In genomic region chr14:55584303-55584701, GRCm38 (mm10) we compare ENCODE assay signal across 9 mouse cellular contexts. TPM values are rescaled to one million over a fixed set of nuclear protein-coding genes. Genes with fewer than 3 reads are reported as not detected.
A peak's percentile ranks its signal among the peaks of the same experiment; 100 is the strongest.
DNase-seq lines count a peak whose midpoint lies in the region; ATAC-seq and TF ChIP-seq lines count a peak whose summit lies in the region.
"Had no signal": no experiment of that assay in that cellular context is flagged by ENCODE, and none has a peak within 500 bp of the region (broad histone marks: within the 10 kb centered on the region; RNA-seq: fewer than 3 reads in every experiment).

No protein-coding gene starts in this region.

- no peak for TF ChIP-seq POLR2A in myocyte (IDR thresholded peaks at IDR 0.05; ENCODE audit: insufficient read length, low read depth)

- no peaks in the 10 kb centered on the region for H3K79me2 ChIP-seq in myocyte (ENCODE audit: control insufficient read depth, insufficient read depth)

- DNase-seq in left cerebral cortex, adult 2 months (ENCODE audit: extremely low spot score in 1 of 2, low spot score in 2 of 2): no peak
- no peak for DNase-seq in left cerebral cortex, postnatal 14 days (ENCODE audit: low spot score in 2 of 2)
- DNase-seq in ovary, postnatal 10 days (ENCODE audit: low spot score): no peak
- DNase-seq in adrenal gland, adult 8-10 months: no peak
- no peak for DNase-seq in adrenal gland, postnatal 14 days

- intact Hi-C loops in left cerebral cortex, adult 2 months (cut with DNase I): no loop called here
- intact Hi-C loops in left cerebral cortex, postnatal 14 days (cut with DNase I): no loop called here

- H3K4me3 ChIP-seq in left cerebral cortex, adult 2 months: peak overlapping the region; percentile 90
- H3K4me3 ChIP-seq in embryonic facial prominence, embryonic 13.5 days: peak overlapping the region; percentile 52
- peak overlapping the region; percentile 56 for H3K4me3 ChIP-seq in intestine, embryonic 15.5 days (replicated peaks)
- H3K4me3 ChIP-seq in myocyte: peak overlapping the region; percentile 33

- H3K36me3 ChIP-seq in embryonic facial prominence, embryonic 13.5 days: peaks cover 49% of the 10 kb centered on the region
- peaks cover 13% of the 10 kb centered on the region for H3K36me3 ChIP-seq in intestine, embryonic 15.5 days
- no peaks in the 10 kb centered on the region for H3K36me3 ChIP-seq in myocyte (ENCODE audit: control insufficient read depth, insufficient read depth)

- H3K9me3 ChIP-seq in embryonic facial prominence, embryonic 13.5 days: no peaks in the 10 kb centered on the region
- H3K9me3 ChIP-seq in intestine, embryonic 15.5 days: no peaks in the 10 kb centered on the region

- ATAC-seq in embryonic facial prominence, embryonic 13.5 days (ENCODE audit: insufficient number of reproducible peaks, insufficient read depth, low FRiP score, low TSS enrichment, low read depth): no peak
- no peak for ATAC-seq in intestine, embryonic 15.5 days

- TF ChIP-seq CTCF in left cerebral cortex, adult 2 months (IDR thresholded peaks at IDR 0.05): no peak

- peak overlapping the region; percentile 93 for H3K27ac ChIP-seq in left cerebral cortex, adult 2 months
- no peak overlapping the region for H3K27ac ChIP-seq in embryonic facial prominence, embryonic 13.5 days
- no peak overlapping the region for H3K27ac ChIP-seq in intestine, embryonic 15.5 days

- peaks cover 9% of the 10 kb centered on the region; the same call in 1 of the 2 replicates for H3K27me3 ChIP-seq in embryonic facial prominence, embryonic 13.5 days
- no peaks in the 10 kb centered on the region for H3K27me3 ChIP-seq in intestine, embryonic 15.5 days (replicated peaks)
- no peaks in the 10 kb centered on the region for H3K27me3 ChIP-seq in myocyte (ENCODE audit: control insufficient read depth, insufficient read depth, insufficient read length)

- H3K4me1 ChIP-seq in embryonic facial prominence, embryonic 13.5 days: peaks cover 16% of the 10 kb centered on the region
- H3K4me1 ChIP-seq in intestine, embryonic 15.5 days (replicated peaks): peaks cover 9% of the 10 kb centered on the region; the same call in 1 of the 2 replicates

- H3ac ChIP-seq in myocyte (ENCODE audit: control insufficient read depth, insufficient read length): peak overlapping the region; percentile 67

- 36% methylated on average over 5 of the region's 5 CpGs for WGBS in embryonic facial prominence, embryonic 13.5 days
- 35% methylated on average over 5 of the region's 5 CpGs for WGBS in intestine, embryonic 15.5 days

- H3K9ac ChIP-seq in embryonic facial prominence, embryonic 13.5 days: peak overlapping the region; percentile 74
- H3K9ac ChIP-seq in intestine, embryonic 15.5 days: peak overlapping the region; percentile 53; the same call in 1 of the 2 replicates

- H3K4me2 ChIP-seq in embryonic facial prominence, embryonic 13.5 days: peak overlapping the region; percentile 87
- peak overlapping the region; percentile 93 for H3K4me2 ChIP-seq in intestine, embryonic 15.5 days (replicated peaks)
- H3K4me2 ChIP-seq in myocyte (ENCODE audit: low read depth): peak overlapping the region; percentile 77

TF ChIP-seq in myocyte, 11 proteins besides CTCF, POLR2A, EP300 and RAD21:
- TF ChIP-seq TCF12 (IDR thresholded peaks at IDR 0.05; ENCODE audit: insufficient read depth, poor library complexity, severe bottlenecking) (no peak), REST (IDR thresholded peaks at IDR 0.05; ENCODE audit: insufficient read depth, insufficient read length) (no peak), MYOG (IDR thresholded peaks at IDR 0.05; ENCODE audit: control insufficient read depth in 1 of 3, insufficient read depth in 1 of 3, insufficient read length in 2 of 3, low read depth in 2 of 3) (no peak), CEBPB (IDR thresholded peaks at IDR 0.05; ENCODE audit: insufficient read depth, poor library complexity, severe bottlenecking) (no peak), SRF (IDR thresholded peaks at IDR 0.05; ENCODE audit: control insufficient read depth, insufficient read length, low read depth) (no peak), TCF3 (IDR thresholded peaks at IDR 0.05; ENCODE audit: insufficient read length, low read depth) (no peak), POLR2AphosphoS2 (IDR thresholded peaks at IDR 0.05; ENCODE audit: insufficient read length, low read depth) (no peak), MYOD1 (IDR thresholded peaks at IDR 0.05; ENCODE audit: control insufficient read depth in 1 of 3, insufficient read length in 2 of 3, low read depth in 2 of 3) (no peak), MAX (IDR thresholded peaks at IDR 0.05; ENCODE audit: low read depth) (no peak), USF1 (IDR thresholded peaks at IDR 0.05; ENCODE audit: low read depth) (no peak), E2F4 (IDR thresholded peaks at IDR 0.05; ENCODE audit: insufficient read depth) (no peak)

RNA-seq across cellular contexts. Expression of gene Emc9, which starts 0.8 kb away (rescaled TPM):
- total RNA-seq in left cerebral cortex, adult 2 months (2021): 10 to 100 TPM; 49.8 to 50.3 TPM
- 10 to 100 TPM; 38.7 to 45.5 TPM for total RNA-seq in left cerebral cortex, postnatal 14 days (2021)
- polyA plus RNA-seq in embryonic facial prominence, embryonic 13.5 days (2015; fragmentation: Nextera tagmentation; extraction: Ambion mirVana): 4.7 and 4.8 TPM in 2 replicates
- 9.6 and 11.6 TPM in 2 replicates for polyA plus RNA-seq in intestine, embryonic 15.5 days (2015; fragmentation: Nextera tagmentation; extraction: Ambion mirVana)
- polyA plus RNA-seq in myocyte (2012; fragmentation: generic; extraction: Trizol): 18.5 TPM
- 10 to 100 TPM; 47.3 to 50.6 (median 49.7) TPM for total RNA-seq in adrenal gland, adult 8-10 months (2022)
- 37.5 and 45.2 TPM in 2 replicates for total RNA-seq in adrenal gland, postnatal 14 days (2021)

RNA-seq across cellular contexts. Expression of gene Psme1, which starts 6.4 kb away (rescaled TPM):
- total RNA-seq in left cerebral cortex, adult 2 months (2021): 10 to 100 TPM; 46.8 to 51.6 TPM
- 10 to 100 TPM; 44.9 to 56.5 TPM for total RNA-seq in left cerebral cortex, postnatal 14 days (2021)
- polyA plus RNA-seq in embryonic facial prominence, embryonic 13.5 days (2015; fragmentation: Nextera tagmentation; extraction: Ambion mirVana): 141 and 152 TPM in 2 replicates
- polyA plus RNA-seq in intestine, embryonic 15.5 days (2015; fragmentation: Nextera tagmentation; extraction: Ambion mirVana): 197 and 207 TPM in 2 replicates
- 81.7 TPM for polyA plus RNA-seq in myocyte (2012; fragmentation: generic; extraction: Trizol)
- total RNA-seq in adrenal gland, adult 8-10 months (2022): 100 to 1,000 TPM; 253 to 384 (median 292) TPM
- 316 and 330 TPM in 2 replicates for total RNA-seq in adrenal gland, postnatal 14 days (2021)

RNA-seq across cellular contexts. Expression of gene Psme2, which starts 6.6 kb away (rescaled TPM):
- 10 to 100 TPM; 46.0 to 60.3 TPM for total RNA-seq in left cerebral cortex, adult 2 months (2021)
- 10 to 100 TPM; 48.1 to 49.0 TPM for total RNA-seq in left cerebral cortex, postnatal 14 days (2021)
- 233 and 267 TPM in 2 replicates for polyA plus RNA-seq in embryonic facial prominence, embryonic 13.5 days (2015; fragmentation: Nextera tagmentation; extraction: Ambion mirVana)
- 343 and 366 TPM in 2 replicates for polyA plus RNA-seq in intestine, embryonic 15.5 days (2015; fragmentation: Nextera tagmentation; extraction: Ambion mirVana)
- polyA plus RNA-seq in myocyte (2012; fragmentation: generic; extraction: Trizol): 139 TPM
- total RNA-seq in adrenal gland, adult 8-10 months (2022): 100 to 1,000 TPM; 325 to 423 (median 363) TPM
- total RNA-seq in adrenal gland, postnatal 14 days (2021): 349 and 376 TPM in 2 replicates

RNA-seq across cellular contexts. Expression of gene Rnf31, which starts 7.2 kb away (rescaled TPM):
- 10 to 100 TPM; 40.9 to 43.4 TPM for total RNA-seq in left cerebral cortex, adult 2 months (2021)
- 10 to 100 TPM; 26.0 to 29.5 TPM for total RNA-seq in left cerebral cortex, postnatal 14 days (2021)
- 17.6 and 21.7 TPM in 2 replicates for polyA plus RNA-seq in embryonic facial prominence, embryonic 13.5 days (2015; fragmentation: Nextera tagmentation; extraction: Ambion mirVana)
- polyA plus RNA-seq in intestine, embryonic 15.5 days (2015; fragmentation: Nextera tagmentation; extraction: Ambion mirVana): 15.7 and 16.3 TPM in 2 replicates
- polyA plus RNA-seq in myocyte (2012; fragmentation: generic; extraction: Trizol): 11.2 TPM
- total RNA-seq in adrenal gland, adult 8-10 months (2022): 10 to 100 TPM; 33.3 to 52.1 (median 39.2) TPM
- 24.8 and 37.7 TPM in 2 replicates for total RNA-seq in adrenal gland, postnatal 14 days (2021)

RNA-seq across cellular contexts. Expression of gene Fitm1, which starts 8.9 kb away (rescaled TPM):
- not detected for total RNA-seq in left cerebral cortex, adult 2 months (2021)
- not detected for total RNA-seq in left cerebral cortex, postnatal 14 days (2021)
- polyA plus RNA-seq in embryonic facial prominence, embryonic 13.5 days (2015; fragmentation: Nextera tagmentation; extraction: Ambion mirVana): 4.1 and 5.3 TPM in 2 replicates
- polyA plus RNA-seq in intestine, embryonic 15.5 days (2015; fragmentation: Nextera tagmentation; extraction: Ambion mirVana): 0.49 and 0.72 TPM in 2 replicates
- 12.8 TPM for polyA plus RNA-seq in myocyte (2012; fragmentation: generic; extraction: Trizol)
- under 1 TPM; 0.74 to 0.98 (median 0.85) TPM for total RNA-seq in adrenal gland, adult 8-10 months (2022)
- 0.79 and 2.1 TPM in 2 replicates for total RNA-seq in adrenal gland, postnatal 14 days (2021)
- polyA plus RNA-seq: frontal cortex, adult 2 months had no signal

Comparison
In these comparisons a context has a peak if more than half of its experiments do, and no peak if none do; other contexts are left out.
1. H3K4me3 ChIP-seq: peak in every context shown above with its lines; median percentile 90 in left cerebral cortex, adult 2 months; 56 in intestine, embryonic 15.5 days; 52 in embryonic facial prominence, embryonic 13.5 days; 33 in myocyte.